Mouse (Mus musculus) kidney, adult 18-20 months (tissue): ENCODE results near the gene Zfp704.
A peak's percentile ranks its signal among the peaks of the same experiment; 100 is the strongest.

ENCODE experiments used
- DNase-seq: peaks from one replicate; pipeline ENCODE4 v3.0.0; 2021

The Zfp704 gene

GRCm38 (mm10) chr3:9609581-9610341, at the start of gene Zfp704:
Gene Zfp704, minus strand, starts transcription at chr3:9610085.
- peak; percentile 84 for DNase-seq

- DNase-seq, result no peak
These were observed 23.4 kb upstream of the Zfp704 start for GRCm38 (mm10) chr3:9633036-9634005.

GRCm38 (mm10) chr3:9629951-9630350, 20.1 kb upstream of the Zfp704 start:
- DNase-seq, result peak; percentile 47

GRCm38 (mm10) chr3:9628041-9628440, 18.2 kb upstream of the Zfp704 start:
- no peak for DNase-seq

DNA sequence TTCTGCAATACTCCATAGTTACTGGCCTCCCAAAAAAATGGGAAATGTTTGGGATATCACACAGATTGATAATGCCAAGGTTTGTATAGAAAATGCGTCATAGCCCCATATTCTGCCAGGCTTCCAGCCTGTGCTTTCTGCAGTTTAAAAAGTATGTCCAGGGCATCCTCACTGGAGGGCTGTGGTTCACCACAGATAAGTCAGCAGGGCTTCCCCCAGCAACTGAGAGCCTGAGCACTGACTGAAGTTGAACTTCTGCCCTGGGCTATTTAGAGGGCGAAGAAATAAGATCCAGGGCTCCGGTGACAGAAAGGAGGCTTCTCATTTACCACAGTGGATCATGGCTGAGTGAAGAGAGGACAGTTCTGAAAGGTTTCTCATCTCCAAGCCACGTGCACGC, 16.3 kb upstream of the Zfp704 start:
- DNase-seq, result no peak

DNA sequence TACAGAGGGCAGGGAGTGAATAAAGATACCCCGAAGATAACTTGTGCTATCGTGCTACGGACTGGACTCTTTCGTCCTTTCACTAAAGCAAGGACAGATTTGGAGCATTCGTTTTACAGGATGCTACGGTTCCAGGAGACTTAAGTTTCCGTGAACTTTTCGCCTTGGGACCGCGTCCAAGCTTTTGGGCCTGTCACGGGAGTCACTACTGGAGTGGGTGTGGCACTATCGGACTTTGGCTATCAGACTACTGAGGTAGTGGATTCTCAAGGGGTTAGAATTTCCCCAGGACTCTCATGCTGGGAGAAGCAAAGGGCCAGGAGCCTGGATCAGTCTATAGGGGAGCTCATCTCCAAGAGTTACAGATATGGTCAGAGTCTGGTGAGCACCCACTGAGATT, 10.7 kb upstream of the Zfp704 start:
- DNase-seq, result peak; percentile 36

- no peak for DNase-seq
These were observed 9.8 kb upstream of the Zfp704 start for GRCm38 (mm10) chr3:9619562-9620275.

DNA sequence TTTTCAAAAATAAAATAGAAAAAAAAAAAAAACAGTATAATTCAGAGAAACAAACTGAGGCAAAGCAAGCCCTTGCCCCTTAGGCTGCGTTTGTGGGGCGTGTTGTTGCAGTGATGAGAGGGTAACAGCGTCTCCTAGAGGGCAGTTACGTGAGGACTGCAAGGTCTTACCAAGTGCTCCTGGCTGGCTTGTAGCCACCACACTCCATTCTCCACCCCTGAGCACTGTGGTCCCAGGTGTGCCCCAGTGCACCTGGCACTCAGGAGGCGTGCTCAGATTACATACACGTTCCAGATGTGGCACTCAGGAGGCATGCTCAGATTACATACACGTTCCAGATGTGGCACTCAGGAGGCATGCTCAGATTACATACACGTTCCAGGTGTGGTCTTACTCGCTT, 7.2 kb upstream of the Zfp704 start:
- no peak for DNase-seq

DNA sequence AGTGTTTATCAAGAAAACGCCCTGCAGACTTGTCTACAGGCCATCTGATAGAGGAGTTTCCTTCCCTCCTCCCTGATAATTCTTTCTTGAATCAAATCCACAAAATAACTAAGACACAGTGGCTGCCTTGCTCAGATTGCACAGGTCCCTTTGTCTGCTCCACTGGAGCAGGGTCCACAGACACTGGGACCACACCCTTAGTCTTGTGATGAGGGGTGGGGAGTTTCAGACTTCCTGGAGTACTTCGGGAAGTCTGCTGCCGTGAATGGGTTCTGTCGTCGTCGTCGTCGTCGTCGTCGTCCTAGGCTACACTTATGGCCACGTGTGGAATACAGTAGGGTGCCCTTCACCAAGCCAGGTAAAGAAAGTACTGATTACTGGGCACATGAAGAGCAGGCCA, 4.8 kb upstream of the Zfp704 start:
- DNase-seq, result no peak

DNA sequence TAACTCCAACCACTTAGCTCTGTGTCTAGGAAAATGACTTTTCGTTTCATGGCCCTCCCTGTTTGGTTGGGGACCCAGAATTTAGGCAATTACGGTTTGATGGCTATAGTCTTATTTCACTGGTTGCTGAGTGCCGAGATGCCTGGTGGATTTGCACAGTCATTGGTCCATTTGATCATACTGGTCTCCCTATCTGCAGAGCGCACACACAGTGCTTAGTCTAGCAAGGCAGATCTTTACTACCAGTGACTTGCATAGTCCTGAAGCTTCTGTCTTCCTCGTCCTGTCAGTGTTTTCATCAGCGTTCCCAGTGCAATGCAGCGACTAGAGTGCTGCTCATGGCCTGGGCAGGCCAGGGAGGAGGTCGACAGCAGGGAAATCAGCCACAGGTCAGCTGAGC, 4.1 kb upstream of the Zfp704 start:
- no peak for DNase-seq

GRCm38 (mm10) chr3:9611226-9611625, 1.3 kb upstream of the Zfp704 start:
- DNase-seq, result no peak

GRCm38 (mm10) chr3:9610426-9610825, 541 bp upstream of the Zfp704 start:
- no peak for DNase-seq

- DNase-seq, result peak; percentile 72
These were observed 842 bp downstream of the Zfp704 start for GRCm38 (mm10) chr3:9608906-9609580.

DNA sequence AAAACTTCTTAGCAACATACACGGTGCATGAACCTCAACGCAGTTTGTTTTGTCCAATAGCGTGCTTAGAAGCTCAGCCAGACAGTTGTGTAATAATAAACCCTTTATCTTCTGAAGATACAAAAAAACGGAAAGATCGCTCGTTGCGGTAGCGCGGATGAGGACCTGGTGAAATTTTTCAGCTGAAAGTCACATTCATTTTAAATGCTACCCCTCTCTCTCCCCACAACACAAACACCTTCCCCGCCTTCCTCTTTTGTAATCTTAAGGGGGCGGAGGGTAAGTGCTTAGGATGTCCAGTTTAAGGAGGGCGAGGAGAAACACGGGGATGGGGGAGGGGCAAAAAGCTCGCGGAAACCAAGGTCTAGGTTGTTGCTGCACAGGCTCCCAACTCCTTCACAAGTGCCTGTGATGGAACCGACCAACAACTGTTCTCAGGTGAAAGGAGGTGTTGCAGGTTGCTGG, 1.4 kb downstream of the Zfp704 start:
- DNase-seq, result no peak

GRCm38 (mm10) chr3:9607686-9608085, 2.2 kb downstream of the Zfp704 start:
- no peak for DNase-seq

DNA sequence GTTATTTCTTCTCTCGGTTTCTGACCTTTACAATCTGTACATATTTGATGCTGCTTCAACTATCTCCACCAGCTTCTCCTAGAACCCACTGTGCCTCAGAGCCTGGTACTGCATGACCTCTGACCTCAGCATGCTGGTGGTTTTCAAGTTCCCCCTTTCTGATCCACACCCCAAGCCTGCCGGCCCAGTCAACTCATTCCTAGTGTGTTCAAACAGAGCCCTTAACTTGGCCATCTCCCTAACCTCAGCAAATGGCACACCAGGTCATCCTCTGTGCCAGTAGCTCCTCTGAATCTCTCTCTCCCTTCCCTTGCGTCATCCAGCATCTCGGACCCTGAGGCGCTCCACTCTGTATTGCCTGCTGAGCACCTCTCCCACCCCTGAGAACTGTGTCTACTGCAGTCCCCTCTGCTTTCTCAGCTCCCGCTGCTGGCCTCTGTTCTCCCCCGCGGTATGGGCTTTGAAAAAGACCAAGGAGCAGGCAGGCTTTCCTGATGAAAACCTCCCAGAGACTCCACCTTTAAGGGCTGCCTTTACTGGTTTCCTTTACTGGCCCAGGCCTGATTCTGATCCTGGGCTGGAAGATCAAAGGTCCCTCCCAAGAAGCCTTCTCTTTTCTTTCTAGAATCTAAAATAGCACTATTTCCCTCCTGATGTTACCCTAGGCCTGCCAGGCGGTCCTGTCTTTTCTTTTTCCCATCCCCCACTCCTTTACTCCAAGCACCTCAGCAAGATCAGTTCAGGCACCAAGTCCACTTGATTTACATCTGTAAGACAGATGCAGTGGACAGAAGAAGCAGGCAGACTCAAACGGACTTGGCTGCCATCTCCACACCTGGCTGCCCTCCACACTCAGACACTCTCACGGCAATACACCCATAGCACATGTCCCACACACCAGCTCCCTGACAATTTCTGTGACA, 3.8 kb downstream of the Zfp704 start:
- DNase-seq, result peak; percentile 33

DNA sequence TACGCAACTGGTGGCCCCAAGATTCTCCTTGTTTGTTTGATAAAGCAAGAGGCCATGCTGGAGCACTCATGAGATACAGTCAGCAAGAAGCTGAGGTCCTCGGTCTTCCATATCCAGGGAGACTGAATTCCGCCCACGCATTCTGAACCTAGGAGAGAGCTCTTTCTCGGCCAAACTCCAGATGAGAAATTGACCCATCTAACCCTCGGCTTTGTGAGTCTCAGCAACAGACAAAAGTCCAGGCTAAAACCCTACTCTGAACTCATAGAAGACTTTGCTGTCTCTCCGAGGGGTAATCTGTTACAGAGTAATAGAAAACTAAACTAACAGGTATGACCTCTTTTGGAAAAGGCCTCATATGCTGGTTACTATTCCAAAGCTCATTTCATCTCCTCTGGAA, 4.9 kb downstream of the Zfp704 start:
- DNase-seq, result peak; percentile 17

DNA sequence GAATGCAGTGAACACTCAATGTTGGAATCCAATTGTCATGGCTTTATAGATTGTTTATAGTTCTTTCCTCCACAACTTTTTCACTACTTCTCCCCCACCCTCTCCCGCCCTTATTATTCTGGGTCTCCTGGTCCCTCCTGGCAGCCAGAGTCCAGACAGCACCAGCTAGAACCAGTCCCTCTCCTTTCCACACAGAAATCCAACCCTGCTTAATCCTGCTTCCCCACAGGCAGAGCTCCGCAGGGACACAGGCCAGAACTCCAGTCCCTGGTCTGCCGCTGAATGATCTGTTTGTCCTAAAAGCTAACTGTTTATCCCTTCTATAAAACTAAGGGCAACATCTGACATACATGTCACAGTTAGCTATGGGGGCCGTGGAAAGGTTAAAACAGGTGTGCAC, 6.0 kb downstream of the Zfp704 start:
- DNase-seq, result peak; percentile 57

DNA sequence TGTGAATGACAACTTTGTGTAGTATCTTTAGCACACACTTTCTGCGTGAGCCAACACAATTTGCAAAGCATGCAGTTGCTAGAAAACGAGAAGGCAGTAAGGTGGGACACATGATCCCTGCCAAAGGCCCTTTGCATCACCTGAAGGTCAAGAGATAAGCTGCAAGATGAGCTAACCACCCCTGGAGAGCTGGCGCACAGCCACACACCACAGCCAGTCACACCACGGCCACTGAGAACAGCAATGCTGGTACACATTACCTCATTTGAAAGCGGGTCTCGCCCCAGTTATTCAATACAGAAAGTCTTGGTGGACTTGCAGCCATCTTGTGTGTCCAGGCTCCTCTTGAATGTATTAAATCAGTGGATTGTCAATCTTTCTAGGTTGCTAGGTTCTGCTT, 9.3 kb downstream of the Zfp704 start:
- peak; percentile 26 for DNase-seq

DNA sequence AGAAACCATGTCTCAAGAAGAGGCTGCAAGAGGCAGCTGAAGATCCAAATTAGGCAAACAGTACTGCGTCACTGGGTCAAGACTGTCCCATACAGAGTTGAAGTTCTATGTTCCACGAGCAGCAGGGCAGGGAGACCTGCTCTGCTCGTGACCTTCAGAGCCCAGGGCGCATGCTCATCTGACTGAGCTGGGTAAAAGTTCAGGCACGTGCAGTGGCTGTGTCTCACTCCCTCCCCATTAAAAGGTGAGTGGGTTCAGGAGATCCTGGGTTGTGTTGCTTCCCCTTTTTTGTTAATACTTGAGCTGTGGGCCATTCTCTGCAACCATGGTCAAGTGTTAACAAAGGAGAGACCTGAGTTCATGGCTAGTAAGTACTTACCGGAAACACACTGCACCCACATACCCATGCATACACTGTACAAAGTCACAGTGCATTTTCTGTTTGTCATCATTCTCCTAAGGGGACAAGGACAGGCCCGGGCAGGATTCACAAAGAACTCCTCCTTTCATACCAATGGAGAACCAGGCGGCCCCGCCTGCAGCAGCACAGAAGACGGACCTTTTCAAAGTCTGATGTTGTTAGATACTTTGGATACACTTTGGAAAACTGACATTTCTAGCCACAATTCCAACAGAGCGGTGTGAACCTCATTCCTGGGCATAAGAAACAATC, 10.0 kb downstream of the Zfp704 start:
- DNase-seq, result peak; percentile 64

GRCm38 (mm10) chr3:9598061-9598460, 11.8 kb downstream of the Zfp704 start:
- no peak for DNase-seq
